In the genomic region with DNA sequence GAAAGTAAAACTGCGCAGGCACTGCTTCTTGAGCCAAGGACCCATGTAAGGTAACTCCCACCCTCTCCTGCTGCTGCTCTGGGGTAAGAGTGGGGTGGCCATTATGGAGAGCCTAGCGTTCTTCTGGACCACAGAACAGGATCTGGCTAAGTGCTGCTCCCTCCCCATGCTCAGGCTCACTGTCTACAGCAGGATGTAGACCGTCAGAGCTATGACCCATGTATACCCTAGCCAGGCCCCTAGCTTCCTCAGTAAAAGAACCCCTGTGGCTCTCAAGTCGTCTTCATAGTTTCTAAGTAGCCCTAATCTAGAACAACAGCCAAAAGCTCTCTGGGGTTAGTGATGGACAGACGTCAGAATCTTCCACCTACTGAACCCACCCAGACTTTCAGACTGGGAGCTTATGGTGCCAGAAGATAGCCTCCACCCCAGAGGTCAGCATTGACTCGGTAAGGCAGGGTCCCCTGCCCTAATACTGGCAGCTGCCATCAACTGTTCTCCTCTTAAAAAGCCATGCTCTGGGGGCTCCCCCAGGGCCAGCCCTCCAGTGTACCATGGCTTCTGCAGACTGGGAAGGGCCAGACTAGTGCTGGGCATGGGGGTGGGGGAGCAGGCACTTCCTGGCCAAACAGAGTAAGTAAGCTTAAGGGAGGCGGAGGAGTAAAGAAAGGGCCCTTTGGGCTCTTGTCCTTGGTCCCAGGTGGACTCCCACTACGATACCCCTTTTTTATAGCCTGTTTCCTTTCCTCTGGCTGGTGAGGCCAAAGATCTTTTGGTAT, we compare ENCODE assay signal across 9 mouse cellular contexts. TPM values are rescaled to one million over a fixed set of nuclear protein-coding genes. Genes with fewer than 3 reads are reported as not detected.
A peak's percentile ranks its signal among the peaks of the same experiment; 100 is the strongest.
DNase-seq lines count a peak whose midpoint lies in the region; ATAC-seq and TF ChIP-seq lines count a peak whose summit lies in the region.
"Had no signal": no experiment of that assay in that cellular context is flagged by ENCODE, and none has a peak within 500 bp of the region (broad histone marks: within the 10 kb centered on the region; RNA-seq: fewer than 3 reads in every experiment).

No protein-coding gene starts in this region.

- no peak overlapping the region for H3K4me2 ChIP-seq in kidney, embryonic 14.5 days (replicated peaks; ENCODE audit: low read depth, low read length)
- H3K4me2 ChIP-seq in embryonic facial prominence, embryonic 13.5 days, result 0 out of 2 replicates have a peak overlapping the region, but pooled peaks have one; percentile 22

- WGBS in kidney, embryonic 14.5 days, result 58% methylated on average over 8 of the region's 8 CpGs
- WGBS in embryonic facial prominence, embryonic 13.5 days, result 74% methylated on average over 8 of the region's 8 CpGs
- 57% methylated on average over 8 of the region's 8 CpGs for WGBS in macrophage (ENCODE audit: missing documents)

- H3K27ac ChIP-seq in kidney, embryonic 14.5 days (ENCODE audit: low read depth, low read length), result peak overlapping the region; percentile 3; the same call in 1 of the 2 replicates
- 0 out of 2 replicates have a peak overlapping the region, but pooled peaks have one; percentile 62 for H3K27ac ChIP-seq in embryonic facial prominence, embryonic 13.5 days
- H3K27ac ChIP-seq in macrophage, result 0 out of 2 replicates have a peak overlapping the region, but pooled peaks have one; percentile 5

- peaks cover 35% of the 10 kb centered on the region for H3K4me1 ChIP-seq in kidney, embryonic 14.5 days (ENCODE audit: control insufficient read depth, insufficient read depth, low read length)
- H3K4me1 ChIP-seq in E14TG2a.4 (replicated peaks; ENCODE audit: low read depth, low read length), result peaks cover 76% of the 10 kb centered on the region
- peaks cover 54% of the 10 kb centered on the region for H3K4me1 ChIP-seq in embryonic facial prominence, embryonic 13.5 days

- H3K9me3 ChIP-seq in kidney, embryonic 14.5 days (ENCODE audit: control insufficient read depth, low read length), result no peaks in the 10 kb centered on the region
- no peaks in the 10 kb centered on the region for H3K9me3 ChIP-seq in E14TG2a.4 (ENCODE audit: low read length)
- H3K9me3 ChIP-seq in embryonic facial prominence, embryonic 13.5 days, result no peaks in the 10 kb centered on the region

- H3K36me3 ChIP-seq in kidney, embryonic 14.5 days (ENCODE audit: control insufficient read depth, insufficient read depth, low read length), result 0 out of 2 replicates have a peak, but pooled peaks cover 4% of the 10 kb centered on the region
- H3K36me3 ChIP-seq in E14TG2a.4 (ENCODE audit: insufficient read depth, low read length) (peaks cover 87% of the 10 kb centered on the region), macrophage (ENCODE audit: inconsistent target) (no peaks in the 10 kb centered on the region; the same call in 1 of the 2 replicates)
- peaks cover 26% of the 10 kb centered on the region; the same call in 1 of the 2 replicates for H3K36me3 ChIP-seq in embryonic facial prominence, embryonic 13.5 days

- H3K79me2 ChIP-seq in macrophage (ENCODE audit: inconsistent target), result peaks cover 91% of the 10 kb centered on the region

- DNase-seq in kidney, adult 9 months, result no peak
- no peak for DNase-seq in ovary, postnatal 14 days (ENCODE audit: low spot score)
- DNase-seq in ovary, postnatal 36 days (ENCODE audit: low spot score), result no peak
- no peak for DNase-seq in layer of hippocampus, postnatal 14 days (ENCODE audit: low spot score in 2 of 2)
- DNase-seq: cerebellum, postnatal 25 days had no signal

- TF ChIP-seq CTCF in E14TG2a.4 (conservative IDR thresholded peaks at IDR 0.05; ENCODE audit: low read length), result no peak

- no peak overlapping the region for H3K9ac ChIP-seq in kidney, embryonic 14.5 days (ENCODE audit: low read depth, low read length)
- no peak overlapping the region for H3K9ac ChIP-seq in embryonic facial prominence, embryonic 13.5 days

- no peaks in the 10 kb centered on the region for H3K27me3 ChIP-seq in kidney, embryonic 14.5 days (ENCODE audit: control insufficient read depth, insufficient read depth, low read length)
- H3K27me3 ChIP-seq in E14TG2a.4 (ENCODE audit: insufficient read depth, low read length), result no peaks in the 10 kb centered on the region
- no peaks in the 10 kb centered on the region for H3K27me3 ChIP-seq in embryonic facial prominence, embryonic 13.5 days

- no peak overlapping the region for H3K4me3 ChIP-seq in kidney, embryonic 14.5 days (ENCODE audit: low read length)
- H3K4me3 ChIP-seq in E14TG2a.4 (replicated peaks; ENCODE audit: low read length) (peak overlapping the region; percentile 64), macrophage (ENCODE audit: inconsistent target) (peak overlapping the region; percentile 10; the same call in 1 of the 2 replicates)
- H3K4me3 ChIP-seq in embryonic facial prominence, embryonic 13.5 days, result no peak overlapping the region

- no peak for ATAC-seq in kidney, embryonic 14.5 days (ENCODE audit: low FRiP score, low TSS enrichment)
- ATAC-seq in embryonic facial prominence, embryonic 13.5 days (ENCODE audit: insufficient number of reproducible peaks, insufficient read depth, low FRiP score, low TSS enrichment, low read depth), result no peak

RNA-seq across cellular contexts. Expression of gene Rcor2, which starts 27.2 kb away (rescaled TPM):
- 9.8 and 16.0 TPM in 2 replicates for polyA plus RNA-seq in kidney, embryonic 14.5 days (2014; fragmentation: Nextera tagmentation; extraction: Ambion mirVana)
- polyA plus RNA-seq in embryonic facial prominence, embryonic 13.5 days (2015; fragmentation: Nextera tagmentation; extraction: Ambion mirVana), result 25.2 and 30.6 TPM in 2 replicates
- 10 to 100 TPM in 1 of 26 experiments, 1 to 10 TPM in 14, under 1 TPM in 7, not detected in 4; 0.33 to 19.0 (median 1.8) TPM for total RNA-seq in macrophage (2018; cell fraction: chromatin; rRNA removed)
- 1 to 10 TPM in 4 of 26 experiments, under 1 TPM in 19, not detected in 3; 0.07 to 1.8 (median 0.41) TPM for total RNA-seq in macrophage (2018; cell fraction: cytosol; rRNA removed)
- total RNA-seq in macrophage (2018; cell fraction: nucleus; rRNA removed), result 1 to 10 TPM in 10 of 26 experiments, under 1 TPM in 10, not detected in 6; 0.25 to 4.5 (median 1.0) TPM
- polyA plus RNA-seq in macrophage (2018), result 0.52 to 0.81 TPM (median 0.66 TPM) in 3 replicates
- total RNA-seq in layer of hippocampus, postnatal 14 days (2021), result 10 to 100 TPM; 20.2 to 23.2 TPM

RNA-seq across cellular contexts. Expression of gene Mark2, which starts 47.4 kb away (rescaled TPM):
- 51.9 and 54.9 TPM in 2 replicates for polyA plus RNA-seq in kidney, embryonic 14.5 days (2014; fragmentation: Nextera tagmentation; extraction: Ambion mirVana)
- polyA plus RNA-seq in embryonic facial prominence, embryonic 13.5 days (2015; fragmentation: Nextera tagmentation; extraction: Ambion mirVana), result 42.8 and 47.2 TPM in 2 replicates
- 100 to 1,000 TPM; 101 to 862 (median 147) TPM for total RNA-seq in macrophage (2018; cell fraction: chromatin; rRNA removed)
- 100 to 1,000 TPM in 1 of 26 experiments, 10 to 100 TPM in 25; 35.5 to 106 (median 43.2) TPM for total RNA-seq in macrophage (2018; cell fraction: cytosol; rRNA removed)
- 100 to 1,000 TPM in 8 of 26 experiments, 10 to 100 TPM in 18; 59.7 to 318 (median 85.7) TPM for total RNA-seq in macrophage (2018; cell fraction: nucleus; rRNA removed)
- 28.6 to 40.1 TPM (median 35.7 TPM) in 3 replicates for polyA plus RNA-seq in macrophage (2018)
- 100 to 1,000 TPM in 1 of 2 experiments, 10 to 100 TPM in 1; 95.9 to 110 TPM for total RNA-seq in layer of hippocampus, postnatal 14 days (2021)

RNA-seq across cellular contexts. Expression of gene Naa40, which starts 53.3 kb away (rescaled TPM):
- polyA plus RNA-seq in kidney, embryonic 14.5 days (2014; fragmentation: Nextera tagmentation; extraction: Ambion mirVana), result 57.8 and 90.7 TPM in 2 replicates
- 56.9 and 57.1 TPM in 2 replicates for polyA plus RNA-seq in embryonic facial prominence, embryonic 13.5 days (2015; fragmentation: Nextera tagmentation; extraction: Ambion mirVana)
- total RNA-seq in macrophage (2018; cell fraction: chromatin; rRNA removed), result 100 to 1,000 TPM in 6 of 26 experiments, 10 to 100 TPM in 20; 43.7 to 118 (median 77.6) TPM
- 10 to 100 TPM; 17.6 to 32.0 (median 25.1) TPM for total RNA-seq in macrophage (2018; cell fraction: cytosol; rRNA removed)
- 10 to 100 TPM; 32.1 to 95.4 (median 52.3) TPM for total RNA-seq in macrophage (2018; cell fraction: nucleus; rRNA removed)
- polyA plus RNA-seq in macrophage (2018), result 17.5 to 29.1 TPM (median 25.8 TPM) in 3 replicates
- 10 to 100 TPM; 32.1 to 35.0 TPM for total RNA-seq in layer of hippocampus, postnatal 14 days (2021)

Comparison
In these comparisons a context has a peak if more than half of its experiments do, and no peak if none do; other contexts are left out.
1. H3K27ac ChIP-seq: peak in every context shown above with its lines; median percentile 62 in embryonic facial prominence, embryonic 13.5 days; 5 in macrophage; 3 in kidney, embryonic 14.5 days.
2. H3K4me3 ChIP-seq: peak in E14TG2a.4 (single experiment) and macrophage (single experiment); none in kidney, embryonic 14.5 days (single experiment) and embryonic facial prominence, embryonic 13.5 days (single experiment).